Mouse (Mus musculus) adrenal gland (tissue): ENCODE data around the gene Snap47.
"Not testable (repeated sequence)": the region's sequence is repeated elsewhere in the genome, so short reads cannot be mapped to it uniquely, and the experiment has no call there.

ENCODE experiments used
- intact Hi-C: fragments of 180-260 bp; cut with DNase I; formaldehyde crosslinking; loops from one replicate; pipeline ENCODE4 v1.15.1; 2025

Snap47 gene

GRCm38 (mm10) chr11:59375475-59375874 is 75.5 kb downstream of the Snap47 start, which contains the start of gene Prss38:
TSS of gene Prss38 (minus strand) at chr11:59375657.
- intact Hi-C loops: no loop called here

DNA sequence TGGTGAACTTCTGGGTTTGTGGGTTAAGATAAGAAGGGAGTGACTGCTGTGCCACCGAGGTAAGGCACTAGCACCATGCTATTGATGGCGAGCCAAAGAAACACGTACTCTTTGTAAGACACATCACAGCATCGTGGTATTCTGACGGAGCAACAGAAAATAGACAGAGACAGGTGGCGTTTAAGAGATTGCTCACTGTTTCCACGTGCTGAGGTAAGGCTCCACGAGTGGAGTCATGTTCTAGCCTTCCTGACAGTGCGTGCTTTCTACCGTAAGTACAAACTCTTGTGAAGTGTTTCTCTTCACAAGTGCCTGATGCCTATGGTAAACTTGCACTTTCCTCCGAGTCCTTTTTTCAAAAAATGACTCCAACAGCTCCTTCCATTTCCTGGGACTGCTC is 81.1 kb downstream of the Snap47 start:
- intact Hi-C loops: no loop called here

DNA sequence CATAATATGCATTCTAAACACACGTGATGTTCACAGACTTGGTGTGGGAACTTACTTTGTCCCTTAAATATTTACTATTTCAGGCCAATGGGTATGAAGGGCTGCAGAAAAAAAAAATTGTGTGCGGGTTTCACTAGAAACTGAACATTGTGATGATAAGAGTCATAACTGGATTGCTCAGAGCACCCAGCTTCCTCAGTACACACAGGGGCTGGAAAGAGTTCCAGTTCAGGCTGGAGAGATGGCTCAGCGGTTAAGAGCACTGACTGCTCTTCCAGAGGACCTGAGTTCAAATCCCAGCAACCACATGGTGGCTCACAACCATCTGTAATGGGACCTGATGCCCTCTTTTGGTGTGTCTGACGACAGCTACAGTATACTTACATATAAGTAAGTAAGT is 83.0 kb downstream of the Snap47 start:
- intact Hi-C loops: not testable (repeated sequence)

DNA sequence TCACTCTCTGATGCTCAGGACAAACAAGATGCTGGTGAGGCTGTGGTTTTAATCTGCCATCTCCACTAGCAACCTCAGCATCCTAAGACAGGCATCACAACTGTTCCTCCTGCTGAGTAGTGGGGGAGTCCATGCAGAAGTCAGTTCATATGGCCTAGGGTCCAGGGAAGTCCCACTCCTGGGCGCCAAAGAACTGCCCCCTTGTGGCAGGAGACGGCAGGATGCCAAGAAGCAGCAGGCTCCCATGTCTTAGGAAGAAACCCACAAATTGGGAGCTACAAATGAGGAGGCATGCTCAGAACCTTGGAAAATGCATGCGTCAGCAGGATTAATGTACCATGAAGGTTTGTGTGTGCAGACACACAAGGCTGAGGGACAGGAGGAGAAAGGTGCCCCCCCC is 84.4 kb downstream of the Snap47 start:
- intact Hi-C loops: no loop called here

- intact Hi-C loops: no loop called here
Measured at GRCm38 (mm10) chr11:59366031-59366430, 85.0 kb downstream of the Snap47 start.

DNA sequence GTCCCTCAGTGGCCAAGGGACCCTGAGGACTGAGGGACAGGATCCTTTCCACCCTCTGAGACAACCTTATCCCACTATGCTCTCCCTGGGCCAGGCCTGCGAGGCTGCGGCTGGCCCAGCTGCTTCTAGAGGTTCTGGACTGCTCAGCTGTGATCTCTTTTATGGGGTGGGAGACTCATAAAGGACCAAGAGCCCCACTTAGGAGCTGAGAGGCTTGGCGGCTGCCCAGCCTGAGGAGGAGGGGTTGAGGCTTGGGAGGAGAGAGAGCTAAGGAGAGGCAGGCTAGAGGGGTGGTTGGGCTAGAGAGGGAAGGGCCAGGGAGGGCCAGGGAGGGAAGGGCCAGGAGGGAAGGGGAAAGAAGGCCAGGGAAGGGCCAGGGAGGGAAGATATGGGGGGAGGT is 86.6 kb downstream of the Snap47 start:
- intact Hi-C loops: no loop called here

GRCm38 (mm10) chr11:59364007-59364406 is 87.0 kb downstream of the Snap47 start:
- intact Hi-C loops: no loop called here

DNA sequence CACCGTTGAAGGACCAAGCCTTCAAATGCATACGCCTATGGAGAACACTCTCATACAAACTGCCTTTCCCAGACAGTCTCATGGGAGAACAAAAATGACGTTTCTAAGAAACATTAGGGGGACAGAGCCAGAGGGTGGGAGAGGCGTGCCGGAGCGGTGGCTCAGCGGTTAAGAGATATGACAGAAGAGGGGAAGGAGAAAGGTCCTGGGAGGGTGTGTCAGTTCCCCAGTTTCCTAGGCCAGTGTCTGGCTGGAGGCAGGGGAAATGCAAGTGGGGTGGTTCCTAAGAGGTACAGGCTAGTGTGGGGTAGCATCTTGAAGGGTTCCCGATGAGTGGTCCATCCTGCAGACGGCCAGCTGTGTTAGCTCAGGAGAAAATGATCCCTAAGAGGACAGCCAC is 89.7 kb downstream of the Snap47 start:
- intact Hi-C loops: no loop called here
